Mouse (Mus musculus) liver, embryonic 15.5 days (tissue): ENCODE measurements around the gene Prpf39. TPM values are rescaled to one million over a fixed set of nuclear protein-coding genes. Genes with fewer than 3 reads are reported as not detected.

Source experiments
- ATAC-seq: fragments of 200-750 bp; cut with Nextera tagmentation; 2 replicates; pipeline ENCODE4 v1.8.0; 2017; ENCODE audit warnings: moderate number of reproducible peaks, mild to moderate bottlenecking, moderate library complexity; ENCODE audit not compliant: insufficient read depth
- H3K27ac ChIP-seq: fragments of 300-500 bp; sonication (generic); replicated peaks from 2 replicates; pipeline ENCODE4 v1.5.1; 2015; ENCODE audit warnings: mild to moderate bottlenecking, inconsistent platforms
- H3K27me3 ChIP-seq: fragments of 300-500 bp; sonication (generic); 2 replicates; pipeline ENCODE4 v1.6.1; 2015; ENCODE audit warnings: mild to moderate bottlenecking, inconsistent platforms
- H3K36me3 ChIP-seq: fragments of 300-500 bp; sonication (generic); replicated peaks from 2 replicates; pipeline ENCODE4 v1.6.1; 2015; ENCODE audit warnings: moderate library complexity, mild to moderate bottlenecking, inconsistent platforms
- H3K4me1 ChIP-seq: fragments of 300-500 bp; sonication (generic); replicated peaks from 2 replicates; pipeline ENCODE4 v1.6.1; 2015; ENCODE audit warnings: inconsistent platforms
- H3K4me2 ChIP-seq: fragments of 300-500 bp; sonication (generic); 2 replicates; pipeline ENCODE4 v1.6.1; 2015; ENCODE audit warnings: moderate library complexity, mild to moderate bottlenecking, inconsistent platforms
- H3K4me3 ChIP-seq: fragments of 300-500 bp; sonication (generic); replicated peaks from 2 replicates; pipeline ENCODE4 v1.5.1; 2015; ENCODE audit warnings: mild to moderate bottlenecking, inconsistent platforms
- H3K9ac ChIP-seq: fragments of 300-500 bp; sonication (generic); 2 replicates; pipeline ENCODE4 v1.6.1; 2015; ENCODE audit warnings: moderate library complexity, mild to moderate bottlenecking, inconsistent platforms
- H3K9me3 ChIP-seq: fragments of 300-500 bp; sonication (generic); replicated peaks from 2 replicates; pipeline ENCODE4 v1.6.1; 2016; ENCODE audit warnings: inconsistent platforms
- WGBS: fragments of 180-500 bp; shearing (Covaris S2); methylation state at CpG from one replicate; pipeline ENCODE4 v1.1.7; 2015; ENCODE audit warnings: mixed read lengths; ENCODE audit not compliant: insufficient replicate concordance; 5-methylcytosine and 5-hydroxymethylcytosine counted together
- polyA plus RNA-seq: library from polyadenylated mRNA; unstranded; fragments of >200 nt; fragmentation: Nextera tagmentation; extraction: Ambion mirVana; gene quantifications from 2 replicates; pipeline ENCODE4 v1.2.1, GENCODE M21; 2015

Gene Prpf39
- 13.8 and 16.9 TPM in 2 replicates for polyA plus RNA-seq

DNA sequence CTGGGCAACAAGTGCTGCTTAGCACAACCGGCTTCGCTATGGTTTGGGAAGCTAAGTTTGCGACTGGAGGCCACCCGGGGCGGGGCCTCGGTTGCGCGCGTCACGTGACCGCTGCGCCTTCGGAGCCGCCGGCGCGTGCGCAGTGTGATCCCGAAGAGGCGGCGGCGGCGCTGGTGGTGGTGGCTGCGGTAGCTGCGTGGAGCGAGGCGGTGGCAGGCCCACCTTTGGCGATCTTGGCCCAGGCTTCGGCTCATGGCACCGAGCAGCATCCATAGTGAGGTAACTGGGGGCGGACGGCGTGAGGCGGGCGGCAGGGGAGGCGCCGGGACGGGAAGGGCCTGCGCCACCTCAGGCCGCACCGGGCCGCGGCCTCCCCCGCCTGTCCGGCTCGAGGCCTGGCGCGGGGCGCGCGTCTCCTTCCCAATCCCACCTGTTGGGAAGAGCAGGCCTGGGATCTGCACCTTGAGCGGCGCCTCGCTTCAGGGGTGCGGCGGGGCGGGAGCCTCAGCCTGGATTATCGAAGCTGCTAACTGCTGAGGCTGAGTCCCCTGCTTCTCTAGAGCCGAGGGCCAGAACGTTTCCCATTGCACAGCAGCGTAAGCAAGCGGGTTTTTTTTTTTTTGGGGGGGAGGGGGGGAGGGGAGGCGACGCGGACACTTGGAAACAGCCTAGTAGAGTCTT, at the start of gene Prpf39:
Gene Prpf39, plus strand, starts transcription at position 144 of the 681 bp plus-strand sequence.
- H3K27ac ChIP-seq: peak within 1 kb of the TSS; percentile 94
- H3K4me1 ChIP-seq: peaks cover 27% of the 10 kb centered on the region
- H3K36me3 ChIP-seq: no peaks in the 10 kb centered on the region
- H3K27me3 ChIP-seq: no peaks in the 10 kb centered on the region
- peak; percentile 91 for ATAC-seq
- peak within 1 kb of the TSS; percentile 97 for H3K4me3 ChIP-seq
- peak within 1 kb of the TSS; percentile 72 for H3K4me2 ChIP-seq
- peak within 1 kb of the TSS; percentile 95 for H3K9ac ChIP-seq
- WGBS: under 1% methylated on average over 64 of the region's 65 CpGs
- no peaks in the 10 kb centered on the region for H3K9me3 ChIP-seq

DNA sequence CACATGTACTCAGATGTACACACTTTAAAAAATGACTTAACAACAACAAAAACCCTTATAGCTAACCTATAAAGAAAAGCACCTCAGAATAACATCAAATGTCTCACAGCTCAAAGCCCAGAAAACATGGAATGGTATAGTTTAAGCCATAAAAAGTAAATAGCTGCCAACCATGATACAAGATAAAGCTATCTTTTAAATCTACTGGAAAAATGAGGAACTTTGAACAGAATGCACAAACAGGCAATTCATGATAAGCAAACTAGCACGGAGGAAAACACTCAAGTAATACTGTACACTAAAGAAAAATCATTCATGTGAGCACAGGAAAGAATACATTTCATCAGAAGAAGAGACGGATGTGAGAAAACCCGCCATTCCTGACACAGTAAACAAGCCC, 28.4 kb upstream of the Prpf39 start:
- H3K27ac ChIP-seq: no peak overlapping the region
- no peaks in the 10 kb centered on the region for H3K4me1 ChIP-seq
- H3K4me2 ChIP-seq: no peak overlapping the region
- peaks cover 50% of the 10 kb centered on the region for H3K36me3 ChIP-seq
- H3K4me3 ChIP-seq: no peak overlapping the region
- WGBS: 66% methylated on average over 3 of the region's 3 CpGs
- H3K9ac ChIP-seq: no peak overlapping the region
- no peaks in the 10 kb centered on the region for H3K27me3 ChIP-seq
- H3K9me3 ChIP-seq: no peaks in the 10 kb centered on the region
- no peak for ATAC-seq

DNA sequence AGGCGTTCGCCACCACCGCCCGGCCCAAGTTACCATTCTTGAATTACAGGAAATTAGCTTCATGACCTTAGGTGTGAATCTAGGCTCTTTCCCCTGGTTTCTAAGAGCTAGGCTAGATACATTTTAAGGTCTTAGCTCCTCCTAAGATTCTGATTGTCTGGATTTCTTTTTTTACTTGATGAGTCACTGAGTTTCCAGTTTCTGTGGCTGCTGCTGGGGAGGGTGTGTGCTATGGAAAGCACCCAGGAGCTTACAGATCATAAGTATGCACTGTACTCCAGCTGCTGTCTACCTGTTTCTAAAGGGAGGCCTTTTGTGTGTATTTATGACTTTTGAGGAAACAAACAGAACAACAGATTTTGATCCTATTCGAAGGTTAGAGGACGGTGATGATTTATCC, 13.3 kb upstream of the Prpf39 start:
- Histone ChIP-seq H3K4me3 (no peak overlapping the region), H3K4me1 (no peaks in the 10 kb centered on the region), H3K27ac (no peak overlapping the region), H3K36me3 (peaks cover 14% of the 10 kb centered on the region; the same call in 1 of the 2 replicates), H3K4me2 (no peak overlapping the region), H3K9me3 (no peaks in the 10 kb centered on the region), H3K27me3 (no peaks in the 10 kb centered on the region), H3K9ac (no peak overlapping the region)
- ATAC-seq: no peak
- WGBS: 94% methylated on average over 6 of the region's 6 CpGs

DNA sequence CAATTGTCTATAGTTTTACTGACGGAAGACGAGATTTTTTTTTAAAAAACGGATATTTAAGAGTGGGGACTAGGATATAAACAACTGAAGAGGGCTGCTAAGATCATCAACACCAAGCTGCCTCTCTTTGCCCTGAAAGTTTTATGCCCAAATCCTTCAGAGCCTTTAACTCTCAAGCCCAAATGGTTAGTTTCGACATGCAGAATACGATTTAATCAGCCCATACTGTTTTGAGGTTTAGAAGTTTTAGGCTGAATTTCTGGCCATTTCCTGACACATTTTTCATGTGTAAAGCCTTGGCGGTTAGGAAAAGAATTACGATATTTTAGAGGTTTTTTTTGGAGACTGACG, 319 bp upstream of the Prpf39 start:
- H3K9me3 ChIP-seq: no peaks in the 10 kb centered on the region
- no peaks in the 10 kb centered on the region for H3K27me3 ChIP-seq
- peak; percentile 3; the same call in 1 of the 2 replicates for ATAC-seq
- peak overlapping the region; percentile 97 for H3K4me3 ChIP-seq
- no peak overlapping the region for H3K27ac ChIP-seq
- 43% methylated on average over 8 of the region's 8 CpGs for WGBS
- no peaks in the 10 kb centered on the region for H3K36me3 ChIP-seq
- H3K9ac ChIP-seq: peak overlapping the region; percentile 95; the same call in 1 of the 2 replicates
- H3K4me1 ChIP-seq: peaks cover 27% of the 10 kb centered on the region
- peak overlapping the region; percentile 72 for H3K4me2 ChIP-seq

DNA sequence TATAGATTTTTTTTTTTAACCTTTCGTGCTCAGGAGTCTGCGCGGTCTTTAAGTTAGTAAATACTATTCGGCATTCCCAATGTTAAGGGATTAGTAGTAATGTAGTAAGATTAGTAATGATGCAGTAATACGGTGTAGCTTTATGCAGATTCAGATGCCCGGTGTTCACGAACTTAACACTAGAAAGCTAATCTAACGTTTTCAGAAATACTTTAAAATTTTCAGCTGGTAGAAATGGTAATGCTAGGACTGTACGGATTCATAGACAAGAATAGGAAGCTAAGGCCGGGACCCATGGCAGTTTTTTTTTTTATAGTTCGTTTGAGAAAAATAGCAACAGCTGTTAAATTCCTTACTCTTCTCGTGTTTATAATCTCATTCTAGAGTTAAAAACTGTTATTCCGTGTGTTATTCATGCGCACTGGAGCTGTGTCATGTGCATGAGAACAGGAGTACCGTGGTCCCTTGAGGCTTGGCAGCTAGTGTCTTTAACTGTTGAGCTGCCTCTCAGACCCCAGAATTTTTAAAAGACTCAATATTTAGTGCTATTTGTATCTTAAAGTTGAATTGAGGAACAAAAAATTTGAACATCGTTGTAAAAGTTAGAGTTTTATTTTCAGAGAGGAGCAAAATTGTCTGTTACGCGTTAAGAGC, 886 bp downstream of the Prpf39 start:
- ATAC-seq: 0 out of 2 replicates have a peak, but pooled peaks have one; percentile 3
- Histone ChIP-seq H3K4me2 (peak overlapping the region; percentile 72), H3K9ac (peak overlapping the region; percentile 95), H3K36me3 (peaks cover 3% of the 10 kb centered on the region; the same call in 1 of the 2 replicates), H3K27me3 (no peaks in the 10 kb centered on the region), H3K9me3 (no peaks in the 10 kb centered on the region), H3K27ac (peak overlapping the region; percentile 94), H3K4me3 (peak overlapping the region; percentile 97), H3K4me1 (peaks cover 27% of the 10 kb centered on the region)
- WGBS: 8% methylated on average over 18 of the region's 18 CpGs

DNA sequence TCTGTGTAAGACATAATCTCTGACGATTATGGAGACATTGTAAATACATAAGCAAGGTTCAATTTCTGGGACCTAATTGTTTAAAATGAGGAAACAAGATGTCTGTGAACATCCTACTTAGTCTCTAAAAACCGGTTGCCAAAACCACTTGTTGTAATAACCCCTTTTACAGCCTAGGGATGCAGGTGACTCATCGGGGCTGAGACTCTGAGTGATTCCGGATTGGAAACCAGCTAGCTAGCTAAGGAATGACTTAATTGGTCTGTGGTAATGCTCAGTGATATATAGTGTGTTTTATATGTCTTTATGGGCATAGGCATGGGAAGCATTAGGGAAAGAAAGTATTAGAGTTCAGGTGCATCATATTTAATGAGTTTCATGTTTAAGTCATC, 1.4 kb downstream of the Prpf39 start:
- ATAC-seq: no peak
- H3K9ac ChIP-seq: peak overlapping the region; percentile 95
- H3K9me3 ChIP-seq: no peaks in the 10 kb centered on the region
- H3K27me3 ChIP-seq: no peaks in the 10 kb centered on the region
- H3K36me3 ChIP-seq: peaks cover 8% of the 10 kb centered on the region; the same call in 1 of the 2 replicates
- peaks cover 27% of the 10 kb centered on the region for H3K4me1 ChIP-seq
- H3K4me2 ChIP-seq: peak overlapping the region; percentile 72
- H3K27ac ChIP-seq: no peak overlapping the region
- peak overlapping the region; percentile 97 for H3K4me3 ChIP-seq
- WGBS: 10% methylated on average over 4 of the region's 4 CpGs

DNA sequence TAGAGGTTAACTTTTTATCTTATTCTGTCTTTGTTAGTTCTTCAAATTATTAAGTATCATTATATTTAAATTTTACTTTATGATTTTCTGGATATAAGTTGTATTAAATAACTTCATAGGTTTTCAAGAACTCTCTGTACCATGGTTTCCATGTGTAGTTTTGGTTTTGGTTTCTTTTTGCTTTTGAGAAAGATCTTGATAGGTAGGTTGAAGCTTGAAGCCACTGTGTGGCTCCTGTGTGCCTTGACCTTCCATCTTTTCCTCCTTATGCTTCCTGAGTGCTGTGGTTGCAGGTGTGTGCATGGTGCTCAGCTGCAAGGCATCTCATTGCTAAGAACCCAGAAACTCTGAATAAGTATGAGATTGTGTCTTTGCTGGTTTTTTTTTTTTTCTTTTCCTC, 12.7 kb downstream of the Prpf39 start:
- Histone ChIP-seq H3K4me3 (no peak overlapping the region), H3K27ac (no peak overlapping the region), H3K4me1 (no peaks in the 10 kb centered on the region), H3K9ac (no peak overlapping the region), H3K27me3 (no peaks in the 10 kb centered on the region), H3K4me2 (no peak overlapping the region), H3K9me3 (no peaks in the 10 kb centered on the region), H3K36me3 (peaks cover 41% of the 10 kb centered on the region)
- no peak for ATAC-seq

DNA sequence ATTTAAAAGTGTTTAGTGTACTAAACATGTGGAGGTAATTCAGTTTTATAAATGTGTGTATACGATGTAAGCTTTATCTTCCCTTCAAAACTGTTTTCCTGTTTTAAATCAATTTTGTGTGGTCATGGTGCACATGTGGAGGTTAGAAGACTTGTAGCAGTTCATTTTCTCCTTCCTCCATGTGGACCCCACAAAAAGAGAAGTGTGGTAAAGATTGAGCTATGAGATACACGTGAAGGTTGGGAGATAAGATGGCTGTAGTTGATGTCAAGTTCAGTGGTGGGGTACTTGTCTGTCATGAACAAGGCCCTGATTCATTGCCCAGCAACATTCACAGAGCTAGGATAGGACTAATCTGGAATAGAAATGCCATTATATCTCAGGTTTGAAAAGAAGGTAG, 22.1 kb downstream of the Prpf39 start:
- Histone ChIP-seq H3K27me3 (no peaks in the 10 kb centered on the region), H3K4me1 (no peaks in the 10 kb centered on the region), H3K9me3 (no peaks in the 10 kb centered on the region), H3K36me3 (peaks cover 64% of the 10 kb centered on the region), H3K4me3 (no peak overlapping the region), H3K4me2 (no peak overlapping the region), H3K27ac (no peak overlapping the region), H3K9ac (no peak overlapping the region)
- no peak for ATAC-seq
- 29% methylated on average over 2 of the region's 2 CpGs for WGBS

DNA sequence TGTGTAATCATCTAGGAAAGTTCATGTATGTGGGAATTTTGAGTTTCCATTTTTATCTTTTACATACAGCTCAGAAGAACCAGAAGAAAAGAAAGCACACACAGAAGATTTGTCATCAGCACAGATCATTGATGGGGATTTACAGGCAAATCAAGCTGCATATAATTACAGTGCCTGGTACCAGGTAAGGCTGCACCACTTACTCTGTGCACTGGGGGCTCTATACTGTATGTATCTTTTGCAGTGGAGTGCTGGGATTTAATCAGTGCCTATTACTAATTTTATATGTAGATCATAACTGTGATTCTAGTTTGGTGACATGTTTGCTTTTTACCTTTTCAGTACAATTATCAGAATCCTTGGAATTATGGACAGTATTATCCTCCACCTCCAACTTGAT, 24.9 kb downstream of the Prpf39 start:
- Histone ChIP-seq H3K4me1 (no peaks in the 10 kb centered on the region), H3K4me2 (no peak overlapping the region), H3K27me3 (no peaks in the 10 kb centered on the region), H3K9me3 (no peaks in the 10 kb centered on the region), H3K27ac (no peak overlapping the region), H3K4me3 (no peak overlapping the region), H3K36me3 (peaks cover 62% of the 10 kb centered on the region), H3K9ac (no peak overlapping the region)
- no peak for ATAC-seq

DNA sequence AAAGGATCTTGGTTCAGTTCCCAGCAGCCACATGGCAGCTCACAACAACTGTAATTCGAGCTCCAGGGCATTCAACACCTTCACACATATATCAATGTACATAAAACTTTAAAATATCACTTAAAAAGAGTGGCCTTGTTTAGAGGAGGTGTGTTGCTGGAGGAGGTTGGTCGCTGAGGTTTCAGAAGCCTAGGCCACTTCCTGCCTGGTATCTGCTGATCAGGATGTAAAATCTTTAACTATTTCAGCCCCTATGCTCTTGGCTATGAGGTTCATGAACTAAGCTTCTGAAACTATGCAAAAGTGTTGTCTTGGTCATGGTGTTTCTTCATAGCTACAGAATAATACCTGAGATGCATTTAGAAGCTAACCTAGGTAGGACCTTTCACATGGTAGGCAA, 29.1 kb downstream of the Prpf39 start:
- Histone ChIP-seq H3K27me3 (no peaks in the 10 kb centered on the region), H3K4me3 (no peak overlapping the region), H3K36me3 (peaks cover 56% of the 10 kb centered on the region), H3K4me2 (no peak overlapping the region), H3K9ac (no peak overlapping the region), H3K27ac (no peak overlapping the region), H3K9me3 (no peaks in the 10 kb centered on the region), H3K4me1 (no peaks in the 10 kb centered on the region)
- ATAC-seq: no peak
- WGBS: 21% methylated on average over 2 of the region's 2 CpGs

DNA sequence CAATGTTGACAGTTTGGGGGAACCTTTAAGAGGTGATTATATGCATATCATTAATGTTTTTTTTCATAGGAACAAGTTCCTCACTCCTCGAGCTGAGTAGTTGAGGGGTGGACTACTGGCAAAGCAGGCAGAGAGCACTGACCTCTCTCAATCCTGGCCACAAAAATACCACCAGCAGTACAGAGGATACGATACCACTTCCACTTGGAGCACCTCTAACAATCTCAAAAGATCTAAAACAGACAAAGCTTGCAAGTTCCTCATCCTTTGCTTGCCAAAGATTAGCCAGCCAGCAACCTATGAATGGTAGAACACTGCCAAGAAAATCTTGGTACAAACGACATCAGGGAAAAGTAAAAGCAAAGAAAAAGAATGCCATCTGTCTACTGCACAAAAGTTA, 30.1 kb downstream of the Prpf39 start:
- Histone ChIP-seq H3K4me3 (no peak overlapping the region), H3K27ac (no peak overlapping the region), H3K4me1 (no peaks in the 10 kb centered on the region), H3K9me3 (no peaks in the 10 kb centered on the region), H3K27me3 (no peaks in the 10 kb centered on the region), H3K4me2 (no peak overlapping the region), H3K9ac (no peak overlapping the region), H3K36me3 (peaks cover 46% of the 10 kb centered on the region)
- WGBS: 27% methylated on average over 3 of the region's 3 CpGs
- ATAC-seq: no peak
